27 mouse cellular contexts compared by ENCODE assay signal in the genomic region with DNA sequence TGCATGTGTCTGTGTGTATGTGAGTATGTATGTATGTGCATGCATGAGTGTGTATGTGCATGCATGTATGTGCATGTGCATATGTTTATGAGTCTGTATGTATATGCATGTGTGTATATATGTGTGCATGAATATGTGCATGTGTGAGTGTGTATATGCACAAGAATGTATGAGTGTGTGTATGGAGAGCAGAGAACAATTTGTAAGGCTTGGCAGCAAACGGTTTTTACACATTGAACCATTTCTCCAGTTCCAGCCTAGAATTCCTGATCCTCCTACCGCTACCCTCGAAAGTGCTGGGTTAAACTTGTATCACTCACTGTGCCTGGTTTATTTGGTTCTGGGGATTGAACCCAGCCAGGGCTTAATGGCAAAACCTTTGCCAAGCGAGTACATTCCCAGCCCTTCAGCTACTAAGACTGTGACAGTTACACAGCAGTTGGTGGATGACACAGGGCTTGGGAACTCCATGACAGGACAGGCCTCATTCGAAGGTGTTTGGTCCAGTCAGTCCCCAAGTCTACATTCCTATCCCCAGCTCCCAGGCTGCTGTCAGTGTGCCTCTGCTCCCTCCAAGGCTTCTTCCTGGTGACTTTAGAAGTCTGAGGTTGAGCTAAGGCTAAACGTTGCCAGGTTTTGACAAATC.
DNase-seq lines count a peak whose midpoint lies in the region; ATAC-seq and TF ChIP-seq lines count a peak whose summit lies in the region.
"Had no signal": no experiment of that assay in that cellular context is flagged by ENCODE, and none has a peak within 500 bp of the region (broad histone marks: within the 10 kb centered on the region; RNA-seq: fewer than 3 reads in every experiment).

No protein-coding gene starts in this region.

- no peak for TF ChIP-seq CTCF in midbrain, postnatal 0 days (IDR thresholded peaks at IDR 0.05)
- TF ChIP-seq CTCF in layer of hippocampus, adult 2 months (conservative IDR thresholded peaks at IDR 0.05) = no peak

- peaks cover 4% of the 10 kb centered on the region; the same call in 1 of the 2 replicates for H3K9me3 ChIP-seq in forebrain, embryonic 10.5 days
- H3K9me3 ChIP-seq in forebrain, embryonic 16.5 days (ENCODE audit: control insufficient read depth, low read length) = no peaks in the 10 kb centered on the region
- H3K9me3 ChIP-seq in midbrain, embryonic 10.5 days (replicated peaks) = 0 out of 2 replicates have a peak, but pooled peaks cover 5% of the 10 kb centered on the region
- no peaks in the 10 kb centered on the region for H3K9me3 ChIP-seq in midbrain, postnatal 0 days (ENCODE audit: low read length)
- H3K9me3 ChIP-seq in embryonic facial prominence, embryonic 12.5 days = no peaks in the 10 kb centered on the region
- H3K9me3 ChIP-seq: embryonic facial prominence, embryonic 15.5 days; forebrain, embryonic 15.5 days; heart, embryonic 12.5 days; hindbrain, embryonic 13.5 days; neural tube, embryonic 12.5 days had no signal

- no peaks in the 10 kb centered on the region for H3K36me3 ChIP-seq in forebrain, embryonic 10.5 days (replicated peaks)
- H3K36me3 ChIP-seq in forebrain, embryonic 16.5 days (ENCODE audit: control insufficient read depth, insufficient read depth) = no peaks in the 10 kb centered on the region
- no peaks in the 10 kb centered on the region for H3K36me3 ChIP-seq in midbrain, embryonic 10.5 days
- no peaks in the 10 kb centered on the region for H3K36me3 ChIP-seq in midbrain, postnatal 0 days (ENCODE audit: insufficient read depth, low read length)
- no peaks in the 10 kb centered on the region for H3K36me3 ChIP-seq in embryonic facial prominence, embryonic 12.5 days
- H3K36me3 ChIP-seq in macrophage (ENCODE audit: inconsistent target) = no peaks in the 10 kb centered on the region
- H3K36me3 ChIP-seq: embryonic facial prominence, embryonic 15.5 days; forebrain, embryonic 15.5 days; heart, embryonic 12.5 days; hindbrain, embryonic 13.5 days; neural tube, embryonic 12.5 days had no signal

- H3K79me2 ChIP-seq in macrophage (ENCODE audit: inconsistent target) = peaks cover 60% of the 10 kb centered on the region

- no peaks in the 10 kb centered on the region for H3K27me3 ChIP-seq in forebrain, embryonic 10.5 days (ENCODE audit: poor library complexity, severe bottlenecking)
- H3K27me3 ChIP-seq in forebrain, embryonic 16.5 days (replicated peaks; ENCODE audit: control insufficient read depth, insufficient read depth, low read length) = no peaks in the 10 kb centered on the region
- H3K27me3 ChIP-seq in midbrain, embryonic 10.5 days (ENCODE audit: low read depth, poor library complexity, severe bottlenecking) = no peaks in the 10 kb centered on the region
- H3K27me3 ChIP-seq in midbrain, postnatal 0 days (ENCODE audit: insufficient read depth, low read length) = no peaks in the 10 kb centered on the region
- no peaks in the 10 kb centered on the region for H3K27me3 ChIP-seq in embryonic facial prominence, embryonic 12.5 days
- H3K27me3 ChIP-seq: embryonic facial prominence, embryonic 15.5 days; forebrain, embryonic 15.5 days; heart, embryonic 12.5 days; hindbrain, embryonic 13.5 days; neural tube, embryonic 12.5 days had no signal

- ATAC-seq in forebrain, embryonic 16.5 days = no peak
- ATAC-seq in midbrain, postnatal 0 days (ENCODE audit: low FRiP score) = no peak
- no peak for ATAC-seq in embryonic facial prominence, embryonic 12.5 days (ENCODE audit: insufficient number of reproducible peaks, insufficient read depth, low FRiP score, low TSS enrichment)
- ATAC-seq: forebrain, embryonic 15.5 days had no signal

- H3K4me1 ChIP-seq in forebrain, embryonic 10.5 days = peaks cover 45% of the 10 kb centered on the region
- H3K4me1 ChIP-seq in forebrain, embryonic 16.5 days (replicated peaks; ENCODE audit: control insufficient read depth, insufficient read depth, low read length) = no peaks in the 10 kb centered on the region
- H3K4me1 ChIP-seq in midbrain, embryonic 10.5 days = peaks cover 30% of the 10 kb centered on the region
- no peaks in the 10 kb centered on the region for H3K4me1 ChIP-seq in midbrain, postnatal 0 days (ENCODE audit: insufficient read depth, low read length)
- 0 out of 2 replicates have a peak, but pooled peaks cover 3% of the 10 kb centered on the region for H3K4me1 ChIP-seq in embryonic facial prominence, embryonic 12.5 days
- H3K4me1 ChIP-seq: forebrain, embryonic 15.5 days had no signal

- H3K4me2 ChIP-seq in forebrain, embryonic 16.5 days (ENCODE audit: low read length) = no peak overlapping the region
- no peak overlapping the region for H3K4me2 ChIP-seq in midbrain, postnatal 0 days (ENCODE audit: low read depth, low read length, poor library complexity, severe bottlenecking)
- no peak overlapping the region for H3K4me2 ChIP-seq in embryonic facial prominence, embryonic 12.5 days (replicated peaks)
- H3K4me2 ChIP-seq: embryonic facial prominence, embryonic 15.5 days; forebrain, embryonic 15.5 days; heart, embryonic 12.5 days; hindbrain, embryonic 13.5 days; neural tube, embryonic 12.5 days had no signal

- DNase-seq in forebrain, embryonic 10.5 days (ENCODE audit: extremely low spot score, low spot score) = no peak
- no peak for DNase-seq in midbrain, embryonic 10.5 days (ENCODE audit: low spot score)
- DNase-seq in midbrain, postnatal 0 days (ENCODE audit: low spot score) = no peak
- no peak for DNase-seq in cerebellum, adult 11-12 months
- no peak for DNase-seq in layer of hippocampus, adult 2 months (ENCODE audit: low spot score in 2 of 2)
- DNase-seq: adrenal gland, postnatal 36 days; cerebellum, adult 2 months; cerebellum, postnatal 36 days; embryo, embryonic 11 days; gastrocnemius, postnatal 14 days; heart, postnatal 10 days; kidney, adult 18-20 months; layer of hippocampus, postnatal 36 days; lung, adult 18-20 months; lung, postnatal 10 days; midbrain, embryonic 14.5 days; right cerebral cortex, postnatal 4 days; thymus, adult 2 months had no signal

- H3K9ac ChIP-seq in forebrain, embryonic 16.5 days (replicated peaks; ENCODE audit: low read depth, low read length) = no peak overlapping the region
- H3K9ac ChIP-seq in midbrain, postnatal 0 days (replicated peaks; ENCODE audit: low read length, poor library complexity, severe bottlenecking) = no peak overlapping the region
- H3K9ac ChIP-seq in embryonic facial prominence, embryonic 12.5 days = no peak overlapping the region
- H3K9ac ChIP-seq: embryonic facial prominence, embryonic 15.5 days; forebrain, embryonic 15.5 days; heart, embryonic 12.5 days; hindbrain, embryonic 13.5 days; neural tube, embryonic 12.5 days had no signal

- no peak overlapping the region for H3K4me3 ChIP-seq in forebrain, embryonic 10.5 days
- no peak overlapping the region for H3K4me3 ChIP-seq in forebrain, embryonic 16.5 days (replicated peaks; ENCODE audit: low read length)
- no peak overlapping the region for H3K4me3 ChIP-seq in midbrain, embryonic 10.5 days
- no peak overlapping the region for H3K4me3 ChIP-seq in midbrain, postnatal 0 days (ENCODE audit: low read depth, low read length)
- no peak overlapping the region for H3K4me3 ChIP-seq in embryonic facial prominence, embryonic 12.5 days
- H3K4me3 ChIP-seq in macrophage (ENCODE audit: inconsistent target) = no peak overlapping the region
- H3K4me3 ChIP-seq in layer of hippocampus, adult 2 months = no peak overlapping the region
- H3K4me3 ChIP-seq: embryonic facial prominence, embryonic 15.5 days; forebrain, embryonic 15.5 days; heart, embryonic 12.5 days; hindbrain, embryonic 13.5 days; neural tube, embryonic 12.5 days had no signal

- H3K27ac ChIP-seq in forebrain, embryonic 10.5 days = peak overlapping the region; percentile 60
- H3K27ac ChIP-seq in forebrain, embryonic 16.5 days (ENCODE audit: low read length) = no peak overlapping the region
- H3K27ac ChIP-seq in midbrain, embryonic 10.5 days (replicated peaks) = peak overlapping the region; percentile 35; the same call in 1 of the 2 replicates
- H3K27ac ChIP-seq in midbrain, postnatal 0 days (ENCODE audit: low read depth, low read length) = no peak overlapping the region
- H3K27ac ChIP-seq in embryonic facial prominence, embryonic 12.5 days = peak overlapping the region; percentile 23; the same call in 1 of the 2 replicates
- H3K27ac ChIP-seq in macrophage = peak overlapping the region; percentile 99
- H3K27ac ChIP-seq in layer of hippocampus, adult 2 months = no peak overlapping the region
- H3K27ac ChIP-seq: embryonic facial prominence, embryonic 15.5 days; forebrain, embryonic 15.5 days; hindbrain, embryonic 13.5 days; kidney, postnatal 0 days; neural tube, embryonic 12.5 days had no signal

- WGBS in forebrain, embryonic 10.5 days = 80% methylated on average over 6 of the region's 6 CpGs
- 82% methylated on average over 6 of the region's 6 CpGs for WGBS in forebrain, embryonic 16.5 days
- WGBS in midbrain, embryonic 10.5 days = 83% methylated on average over 6 of the region's 6 CpGs
- 82% methylated on average over 6 of the region's 6 CpGs for WGBS in midbrain, postnatal 0 days
- 71% methylated on average over 6 of the region's 6 CpGs for WGBS in embryonic facial prominence, embryonic 12.5 days
- WGBS in macrophage (ENCODE audit: missing documents) = 72% methylated on average over 6 of the region's 6 CpGs

Comparison
In these comparisons a context has a peak if more than half of its experiments do, and no peak if none do; other contexts are left out.
1. H3K27ac ChIP-seq: peak in forebrain, embryonic 10.5 days (single experiment), midbrain, embryonic 10.5 days (single experiment), embryonic facial prominence, embryonic 12.5 days (single experiment) and macrophage (single experiment); none in forebrain, embryonic 16.5 days (single experiment), midbrain, postnatal 0 days (single experiment) and layer of hippocampus, adult 2 months (single experiment).